Mouse (Mus musculus): ENCODE data around the gene Cuedc1. TPM values are rescaled to one million over a fixed set of nuclear protein-coding genes. Genes with fewer than 3 reads are reported as not detected.

Gene Cuedc1
- total and polyA plus RNA-seq, 3 experiments, result 1.0 to 4.8 TPM; not detected in 1

- peak; percentile 47 for DNase-seq (ENCODE audit: low read depth, low spot score)
- peaks cover 0 to 2% of the 10 kb centered on the region in 2 experiments; a peak in 2 of 4 replicates for H3K4me1 ChIP-seq (ENCODE audit: control insufficient read depth in 1 of 2, insufficient read depth in 2 of 2, low read length in 2 of 2)
- peaks cover 23% of the 10 kb centered on the region for H3K79me2 ChIP-seq (ENCODE audit: control insufficient read depth, insufficient read depth, low read length, poor library complexity)
- no peaks in the 10 kb centered on the region for H3K27me3 ChIP-seq (ENCODE audit: control insufficient read depth in 1 of 2, insufficient read depth in 2 of 2, low read length in 2 of 2)
- H3K9me3 ChIP-seq (replicated peaks; ENCODE audit: insufficient read depth, low read length), result no peaks in the 10 kb centered on the region
- TF ChIP-seq CTCF (IDR thresholded peaks at IDR 0.05 in 2 of 3, conservative IDR thresholded peaks at IDR 0.05 in 1 of 3; ENCODE audit: control insufficient read depth in 1 of 3, insufficient read depth in 1 of 3, low read depth in 2 of 3, low read length in 3 of 3, poor library complexity in 1 of 3, severe bottlenecking in 1 of 3) (peak in 2 of 3 experiments; percentile 16 to 21; a peak in 3 of 6 replicates), NELFE (IDR thresholded peaks at IDR 0.05; ENCODE audit: low read depth, low read length) (no peak), ZNF384 (IDR thresholded peaks at IDR 0.05; ENCODE audit: low read depth, low read length) (no peak), E2F4 (IDR thresholded peaks at IDR 0.05; ENCODE audit: borderline replicate concordance, low read depth, low read length) (no peak)
- H3K9ac ChIP-seq (ENCODE audit: control insufficient read depth, low read depth, low read length, poor library complexity, severe bottlenecking), result no peak overlapping the region
- H3K36me3 ChIP-seq (ENCODE audit: control insufficient read depth in 1 of 2, insufficient read depth in 2 of 2, low read length in 2 of 2), result peaks cover 1 to 33% of the 10 kb centered on the region in 2 experiments
- H3K27ac ChIP-seq (ENCODE audit: control insufficient read depth, low read depth, low read length), result no peak overlapping the region
- no peak overlapping the region for H3K4me3 ChIP-seq (ENCODE audit: control insufficient read depth in 1 of 2, insufficient read depth in 1 of 2, low read depth in 2 of 2, low read length in 2 of 2)
These were observed 22.2 kb upstream of the Cuedc1 start for GRCm38 (mm10) chr11:88075701-88076100.

GRCm38 (mm10) chr11:88076394-88076793, 21.5 kb upstream of the Cuedc1 start:
- H3K4me3 ChIP-seq (ENCODE audit: control insufficient read depth in 1 of 2, insufficient read depth in 1 of 2, low read depth in 2 of 2, low read length in 2 of 2), result no peak overlapping the region
- DNase-seq (ENCODE audit: low read depth, low spot score), result no peak
- peaks cover 0 to 36% of the 10 kb centered on the region in 2 experiments; a peak in 2 of 4 replicates for H3K36me3 ChIP-seq (ENCODE audit: control insufficient read depth in 1 of 2, insufficient read depth in 2 of 2, low read length in 2 of 2)
- no peaks in the 10 kb centered on the region for H3K9me3 ChIP-seq (replicated peaks; ENCODE audit: insufficient read depth, low read length)
- H3K27ac ChIP-seq (ENCODE audit: control insufficient read depth, low read depth, low read length), result no peak overlapping the region
- no peak for TF ChIP-seq GABPA (IDR thresholded peaks at IDR 0.05; ENCODE audit: low read depth, low read length)
- no peak for TF ChIP-seq ZMIZ1 (IDR thresholded peaks at IDR 0.05; ENCODE audit: low read depth, low read length)
- no peak for TF ChIP-seq BHLHE40 (IDR thresholded peaks at IDR 0.05; ENCODE audit: borderline replicate concordance, low read depth, low read length)
- no peak for TF ChIP-seq CTCF (IDR thresholded peaks at IDR 0.05 in 2 of 3, conservative IDR thresholded peaks at IDR 0.05 in 1 of 3; ENCODE audit: control insufficient read depth in 1 of 3, insufficient read depth in 1 of 3, low read depth in 2 of 3, low read length in 3 of 3, poor library complexity in 1 of 3, severe bottlenecking in 1 of 3)
- no peak for TF ChIP-seq TCF12 (IDR thresholded peaks at IDR 0.05; ENCODE audit: low read depth, low read length)
- TF ChIP-seq NRF1 (IDR thresholded peaks at IDR 0.05; ENCODE audit: insufficient read depth, low read depth, low read length, poor library complexity, severe bottlenecking), result no peak
- TF ChIP-seq CHD1 (IDR thresholded peaks at IDR 0.05; ENCODE audit: low read depth, low read length), result no peak
- TF ChIP-seq ZC3H11A (IDR thresholded peaks at IDR 0.05; ENCODE audit: low read depth, low read length), result no peak
- TF ChIP-seq GATA1 (IDR thresholded peaks at IDR 0.05; ENCODE audit: low read depth, low read length), result no peak
- TF ChIP-seq MAFK (IDR thresholded peaks at IDR 0.05; ENCODE audit: borderline replicate concordance, low read depth, low read length), result no peak
- TF ChIP-seq ETS1 (IDR thresholded peaks at IDR 0.05; ENCODE audit: low read depth, low read length), result no peak
- no peak for TF ChIP-seq JUND (IDR thresholded peaks at IDR 0.05; ENCODE audit: low read depth, low read length)
- no peak for TF ChIP-seq EP300 (IDR thresholded peaks at IDR 0.05; ENCODE audit: low read depth in 1 of 2, low read length in 2 of 2)
- TF ChIP-seq POLR2AphosphoS2 (IDR thresholded peaks at IDR 0.05; ENCODE audit: low read length), result no peak
- peaks cover 17% of the 10 kb centered on the region for H3K79me2 ChIP-seq (ENCODE audit: control insufficient read depth, insufficient read depth, low read length, poor library complexity)
- H3K4me1 ChIP-seq (ENCODE audit: control insufficient read depth in 1 of 2, insufficient read depth in 2 of 2, low read length in 2 of 2), result no peaks in the 10 kb centered on the region
- H3K27me3 ChIP-seq (ENCODE audit: control insufficient read depth in 1 of 2, insufficient read depth in 2 of 2, low read length in 2 of 2), result no peaks in the 10 kb centered on the region
- H3K9ac ChIP-seq (ENCODE audit: control insufficient read depth, low read depth, low read length, poor library complexity, severe bottlenecking), result no peak overlapping the region

All from MEL (cell line).